Mouse (Mus musculus): ENCODE data around the gene Zfp956. TPM values are rescaled to one million over a fixed set of nuclear protein-coding genes. Genes with fewer than 3 reads are reported as not detected.
"Not testable (repeated sequence)": the region's sequence is repeated elsewhere in the genome, so short reads cannot be mapped to it uniquely, and the experiment has no call there.

Zfp956 gene
- total RNA-seq, 2 experiments from 2014 or later, result 3.6 to 4.0 TPM

GRCm38 (mm10) chr6:47968166-47968565, 15.0 kb downstream of the Zfp956 start:
- not testable (repeated sequence) for DNase-seq

DNA sequence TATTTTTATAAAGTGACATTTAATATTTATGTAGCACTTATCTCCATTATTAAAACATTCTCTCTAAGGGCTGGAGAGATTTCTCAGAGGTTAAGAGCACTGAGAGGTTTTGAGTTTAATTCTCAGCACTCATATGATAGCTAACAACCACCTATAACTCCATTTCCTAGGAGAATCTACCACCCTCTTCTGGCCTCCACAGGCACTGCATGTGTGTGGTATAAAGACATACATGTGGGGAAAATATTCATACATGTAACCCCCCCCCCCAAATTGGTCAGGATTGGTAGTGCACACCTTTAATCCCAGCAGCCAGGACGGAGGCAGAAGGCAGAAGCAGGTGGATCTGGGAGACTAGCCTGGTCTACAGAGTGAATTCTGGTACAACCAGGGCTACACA, 21.4 kb downstream of the Zfp956 start:
- DNase-seq, result no peak

DNA sequence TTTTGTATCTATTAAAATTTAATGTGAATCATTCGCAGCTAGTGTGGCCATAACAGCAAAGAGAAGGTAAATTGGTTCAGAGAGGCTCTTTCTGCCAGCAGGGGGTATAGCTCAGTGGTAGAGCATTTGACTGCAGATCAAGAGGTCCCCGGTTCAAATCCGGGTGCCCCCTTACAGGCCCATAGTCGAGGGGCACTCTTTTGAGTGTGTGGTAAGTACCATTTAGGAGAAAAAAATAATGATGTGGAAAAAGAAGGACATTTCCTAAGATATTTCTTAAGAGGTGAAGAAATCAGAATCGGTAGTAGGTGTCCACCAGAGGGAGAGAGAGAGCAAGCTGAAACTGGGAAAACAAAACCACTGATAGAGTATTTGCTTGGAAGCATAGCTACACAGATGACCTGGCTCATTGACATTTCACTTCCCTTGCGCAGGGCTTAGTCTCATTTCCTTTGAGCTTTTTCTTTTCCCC, 25.7 kb downstream of the Zfp956 start:
- DNase-seq, result peak; percentile 78

- no peak for DNase-seq
Observed at GRCm38 (mm10) chr6:47983936-47984335, 30.7 kb downstream of the Zfp956 start.

DNA sequence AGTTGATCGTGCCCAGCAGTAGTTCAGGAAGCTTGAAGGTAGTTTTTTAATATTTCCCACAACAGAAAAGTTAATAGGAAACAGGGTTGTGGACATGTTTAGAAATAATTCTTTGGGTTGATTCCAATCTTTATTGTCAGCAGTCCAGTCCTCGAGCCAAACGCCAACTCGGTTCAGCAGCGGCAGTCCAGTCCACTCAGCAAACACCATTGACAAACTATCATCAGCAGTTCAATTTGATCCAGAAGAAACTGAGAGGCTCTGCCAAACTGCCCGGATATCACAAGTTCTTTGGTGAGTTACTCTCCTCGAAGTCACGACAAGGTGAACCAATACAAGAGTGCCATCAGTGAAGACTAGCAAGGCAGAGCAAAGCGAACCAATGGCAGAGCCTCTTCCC, 42.5 kb downstream of the Zfp956 start:
- DNase-seq, result no peak

- no peak for DNase-seq
Observed at GRCm38 (mm10) chr6:48010727-48011126, 57.5 kb downstream of the Zfp956 start.

Other genes starting within 250 kb of the Zfp956 start
- gene Pdia4, start 140.0 kb upstream of the Zfp956 start, total RNA-seq (2021), result 10 to 100 TPM; 18.1 to 22.5 TPM
- under 1 TPM; 0.48 to 0.69 TPM for gene Zfp786, start 122.5 kb upstream of the Zfp956 start, total RNA-seq (2021)
- gene Zfp398, start 117.7 kb upstream of the Zfp956 start, total RNA-seq (2021), result 1 to 10 TPM; 4.7 to 4.8 TPM
- gene Zfp282, start 76.2 kb upstream of the Zfp956 start, total RNA-seq (2021), result 1 to 10 TPM; 5.7 to 5.9 TPM
- gene Zfp212, start 32.9 kb upstream of the Zfp956 start, total RNA-seq (2021), result 1 to 10 TPM; 6.4 to 6.7 TPM
- gene Zfp777, start 95.5 kb downstream of the Zfp956 start, total RNA-seq (2021), result 10 to 100 TPM; 12.6 to 16.2 TPM
- gene Zfp746, start 133.2 kb downstream of the Zfp956 start, total RNA-seq (2021), result 1 to 10 TPM; 8.4 to 8.5 TPM

Data from gastrocnemius, postnatal 25 days (tissue).